Mouse (Mus musculus): ENCODE data around the gene Frmpd2.

- TF ChIP-seq HCFC1 (IDR thresholded peaks at IDR 0.05; ENCODE audit: borderline replicate concordance, insufficient read depth, low read length): no peak
- no peak for TF ChIP-seq MAFK (IDR thresholded peaks at IDR 0.05; ENCODE audit: insufficient read depth, low read depth, low read length)
- no peak for TF ChIP-seq CHD2 (IDR thresholded peaks at IDR 0.05; ENCODE audit: low read depth, low read length)
- TF ChIP-seq ZC3H11A (IDR thresholded peaks at IDR 0.05; ENCODE audit: borderline replicate concordance, low read depth, low read length): no peak
- no peak for TF ChIP-seq ZNF384 (IDR thresholded peaks at IDR 0.05; ENCODE audit: low read depth, low read length)
Measured at GRCm38 (mm10) chr14:33500631-33501030, 29.1 kb downstream of the Frmpd2 start.
